Mouse (Mus musculus) CH12.LX (cell line): Measurements from ENCODE around the gene Rexo2. TPM values are rescaled to one million over a fixed set of nuclear protein-coding genes. Genes with fewer than 3 reads are reported as not detected.

Experiments used
- DNase-seq: peaks from one replicate; pipeline ENCODE4 v3.0.0-alpha.2; 2013; ENCODE audit errors: extremely low read depth
- H3K27ac ChIP-seq: 2 replicates; pipeline ENCODE4 v1.5.1; 2012; ENCODE audit warnings: low read depth, mild to moderate bottlenecking, control low read depth, moderate library complexity; ENCODE audit not compliant: insufficient read depth
- H3K27me3 ChIP-seq: replicated peaks from 2 replicates; pipeline ENCODE3; 2012; ENCODE audit warnings: inconsistent platforms
- H3K36me3 ChIP-seq, 2 experiments: replicated peaks in 1 of 2; 2 replicates each; pipeline versions ENCODE3 to v1.6.1; 2012; ENCODE audit warnings: inconsistent platforms in 1 of 2, low read length in 1 of 2, mild to moderate bottlenecking in 1 of 2, mixed read lengths in 1 of 2, moderate library complexity in 1 of 2; ENCODE audit not compliant: control insufficient read depth in 1 of 2, insufficient read depth in 1 of 2
- H3K4me1 ChIP-seq, 2 experiments: 2 replicates each; pipeline ENCODE4 v1.6.1; 2012; ENCODE audit warnings: inconsistent platforms in 1 of 2, moderate library complexity in 1 of 2; ENCODE audit not compliant: insufficient read depth in 2 of 2, control insufficient read depth in 1 of 2
- H3K4me2 ChIP-seq: 2 replicates; pipeline ENCODE4 v1.6.1; 2012; ENCODE audit warnings: low read depth, mild to moderate bottlenecking, control low read depth; ENCODE audit not compliant: poor library complexity, insufficient read depth, severe bottlenecking
- H3K4me3 ChIP-seq, 3 experiments: fragments of 150-350 bp in 1 of 3; sonication (generic) in 1 of 3; replicated peaks in 1 of 3; 2 replicates each; pipeline versions ENCODE3 to v1.5.1; 2011 to 2012; ENCODE audit warnings: low read depth in 2 of 3, low read length in 2 of 3, mild to moderate bottlenecking in 2 of 3, moderate library complexity in 2 of 3, control low read depth in 1 of 3, improper control_type of control experiment in 1 of 3, inconsistent platforms in 1 of 3, mixed read lengths in 1 of 3; ENCODE audit not compliant: poor library complexity in 1 of 3
- H3K79me2 ChIP-seq: replicated peaks from 2 replicates; pipeline ENCODE4 v1.6.1; 2012; ENCODE audit warnings: mild to moderate bottlenecking, moderate library complexity; ENCODE audit not compliant: control insufficient read depth, poor library complexity, insufficient read depth, severe bottlenecking; ENCODE audit errors: extremely low read depth
- H3K9ac ChIP-seq: 2 replicates; pipeline ENCODE4 v1.6.1; 2012; ENCODE audit warnings: low read depth, mild to moderate bottlenecking, control low read depth, moderate library complexity; ENCODE audit not compliant: insufficient read depth
- H3K9me3 ChIP-seq: replicated peaks from 2 replicates; pipeline ENCODE3; 2012; ENCODE audit warnings: low read length, inconsistent platforms, mixed read lengths
- CHD1 ChIP-seq: IDR thresholded peaks from 2 replicates; pipeline ENCODE4 v1.6.1; 2012; ENCODE audit warnings: low read depth, low read length, improper control_type of control experiment, inconsistent platforms
- CTCF ChIP-seq, 2 experiments: IDR thresholded peaks in 1 of 2; conservative IDR thresholded peaks in 1 of 2; 2 replicates each; pipeline ENCODE4 v1.5.1; 2011 to 2012; ENCODE audit warnings: low read depth in 2 of 2, low read length in 2 of 2, improper control_type of control experiment in 1 of 2, inconsistent platforms in 1 of 2, mild to moderate bottlenecking in 1 of 2, moderate library complexity in 1 of 2
- E2F4 ChIP-seq: IDR thresholded peaks from 2 replicates; pipeline ENCODE4 v1.6.1; 2011; ENCODE audit warnings: low read depth, low read length, improper control_type of control experiment; ENCODE audit not compliant: insufficient replicate concordance
- ELF1 ChIP-seq: IDR thresholded peaks from 2 replicates; pipeline ENCODE4 v1.6.1; 2014; ENCODE audit warnings: low read depth, mild to moderate bottlenecking, inconsistent platforms, low read length, improper control_type of control experiment
- EP300 ChIP-seq: IDR thresholded peaks from 2 replicates; pipeline ENCODE4 v1.6.1; 2011; ENCODE audit warnings: low read length, improper control_type of control experiment
- ETS1 ChIP-seq: conservative IDR thresholded peaks from 2 replicates; pipeline ENCODE4 v1.6.1; 2012; ENCODE audit warnings: low read depth, mild to moderate bottlenecking, inconsistent platforms, low read length, improper control_type of control experiment, moderate library complexity
- GABPA ChIP-seq: IDR thresholded peaks from 2 replicates; pipeline ENCODE4 v1.6.1; 2012; ENCODE audit warnings: low read depth, low read length, improper control_type of control experiment, inconsistent platforms; ENCODE audit not compliant: insufficient replicate concordance
- HCFC1 ChIP-seq: IDR thresholded peaks from 2 replicates; pipeline ENCODE4 v1.6.1; 2012; ENCODE audit warnings: low read depth, mild to moderate bottlenecking, inconsistent platforms, low read length, improper control_type of control experiment
- JUND ChIP-seq: conservative IDR thresholded peaks from 2 replicates; pipeline ENCODE4 v1.6.1; 2011; ENCODE audit warnings: low read depth, low read length, improper control_type of control experiment
- KAT2A ChIP-seq: IDR thresholded peaks from 2 replicates; pipeline ENCODE4 v1.6.1; 2012; ENCODE audit warnings: low read length, improper control_type of control experiment, inconsistent platforms; ENCODE audit not compliant: insufficient replicate concordance
- MAX ChIP-seq: IDR thresholded peaks from 2 replicates; pipeline ENCODE4 v1.6.1; 2011; ENCODE audit warnings: low read length, improper control_type of control experiment
- MAZ ChIP-seq: IDR thresholded peaks from 2 replicates; pipeline ENCODE4 v1.6.1; 2012; ENCODE audit warnings: low read depth, mild to moderate bottlenecking, inconsistent platforms, low read length, improper control_type of control experiment, moderate library complexity
- MEF2A ChIP-seq: IDR thresholded peaks from 2 replicates; pipeline ENCODE4 v1.6.1; 2014; ENCODE audit warnings: low read depth, mild to moderate bottlenecking, inconsistent platforms, low read length, improper control_type of control experiment, borderline replicate concordance
- MYC ChIP-seq: IDR thresholded peaks from 2 replicates; pipeline ENCODE4 v1.6.1; 2011; ENCODE audit warnings: low read depth, mild to moderate bottlenecking, improper control_type of control experiment, low read length
- NELFE ChIP-seq: IDR thresholded peaks from 2 replicates; pipeline ENCODE4 v1.6.1; 2011; ENCODE audit warnings: low read depth, low read length, improper control_type of control experiment
- NRF1 ChIP-seq: IDR thresholded peaks from 2 replicates; pipeline ENCODE4 v1.6.1; 2014; ENCODE audit warnings: low read depth, mild to moderate bottlenecking, inconsistent platforms, low read length, improper control_type of control experiment, moderate library complexity
- RAD21 ChIP-seq: IDR thresholded peaks from 2 replicates; pipeline ENCODE4 v1.6.1; 2011; ENCODE audit warnings: low read depth, mild to moderate bottlenecking, low read length, improper control_type of control experiment, moderate library complexity
- SIN3A ChIP-seq: IDR thresholded peaks from 2 replicates; pipeline ENCODE4 v1.6.1; 2012; ENCODE audit warnings: low read length, improper control_type of control experiment, inconsistent platforms
- SMC3 ChIP-seq: IDR thresholded peaks from 2 replicates; pipeline ENCODE4 v1.6.1; 2011; ENCODE audit warnings: low read depth, low read length, improper control_type of control experiment
- TBP ChIP-seq: conservative IDR thresholded peaks from 2 replicates; pipeline ENCODE4 v1.6.1; 2011; ENCODE audit warnings: low read depth, low read length, improper control_type of control experiment
- dilution Hi-C: fragments of 300-500 bp; cut with MboI; formaldehyde crosslinking; loops from 2 replicates; pipeline ENCODE4 v1.14.3; 2020; ENCODE audit warnings: low sequenced_read_pairs; ENCODE audit not compliant: extremely low pct_unique_long_range_greater_than_20kb, extremely low pct_ligation_motif_present
- in situ Hi-C: fragments of 300-500 bp; cut with MboI; formaldehyde crosslinking; loops from 3 replicates; pipeline ENCODE4 v1.14.3; 2019; ENCODE audit warnings: low sequenced_read_pairs, low pct_ligation_motif_present, low pct_unique_long_range_greater_than_20kb, mixed read lengths
- polyA plus RNA-seq: library from polyadenylated mRNA; unstranded; fragments of >175 nt; gene quantifications from 2 replicates; pipeline ENCODE4 v1.2.1, GENCODE M21; 2012; ENCODE audit warnings: low read depth; ENCODE audit not compliant: insufficient read length
- total RNA-seq, 2 experiments: library from RNA; depleted of rRNA; stranded (reverse); fragments of 300-350 nt in 1 of 2; fragments of >200 nt in 1 of 2; gene quantifications; 2 replicates each; pipeline ENCODE4 v1.2.3; 2012 to 2014

The Rexo2 gene
- total and polyA plus RNA-seq, 3 experiments: 108 to 296 (median 120) TPM

GRCm38 (mm10) chr9:48465671-48466070 is 14.8 kb downstream of the Rexo2 start:
- H3K4me3 ChIP-seq: no peak overlapping the region
- H3K27me3 ChIP-seq: no peaks in the 10 kb centered on the region
- no peaks in the 10 kb centered on the region for H3K79me2 ChIP-seq
- in situ Hi-C loops: loop anchor here (10.0 kb wide), 1 partner anchor 129 kb away; no protein-coding TSS in a partner anchor
- TF ChIP-seq MAX (peak; percentile 33; the same call in 1 of the 2 replicates), MAZ (no peak), SMC3 (peak; percentile 41), CTCF (conservative IDR thresholded peaks at IDR 0.05 in 1 of 2, IDR thresholded peaks at IDR 0.05 in 1 of 2; ENCODE audit: low read depth in 2 of 2, low read length in 2 of 2) (peak; percentile 34 to 55; a peak in 3 of 4 replicates), RAD21 (peak; percentile 34), NELFE (no peak)
- H3K4me2 ChIP-seq: no peak overlapping the region
- H3K27ac ChIP-seq: no peak overlapping the region
- H3K9me3 ChIP-seq: peaks cover 11% of the 10 kb centered on the region
- no peaks in the 10 kb centered on the region for H3K4me1 ChIP-seq
- DNase-seq: no peak
- H3K9ac ChIP-seq: no peak overlapping the region
- dilution Hi-C loops: no loop called here
- H3K36me3 ChIP-seq: peaks cover 35 to 65% of the 10 kb centered on the region in 2 experiments

- Histone ChIP-seq H3K4me2 (no peak overlapping the region), H3K36me3 (peaks cover 8 to 33% of the 10 kb centered on the region in 2 experiments), H3K27ac (no peak overlapping the region), H3K27me3 (no peaks in the 10 kb centered on the region), H3K4me1 (no peaks in the 10 kb centered on the region), H3K9ac (no peak overlapping the region), H3K4me3 (no peak overlapping the region), H3K79me2 (no peaks in the 10 kb centered on the region), H3K9me3 (peaks cover 8% of the 10 kb centered on the region)
- no peak for DNase-seq
- TF ChIP-seq ELF1 (no peak), MEF2A (no peak), NRF1 (no peak), TBP (no peak), SIN3A (no peak)
- in situ Hi-C loops: loop anchor here (10.0 kb wide), 1 partner anchor 133 kb away; no protein-coding TSS in a partner anchor
- dilution Hi-C loops: no loop called here
These were observed 18.9 kb downstream of the Rexo2 start for GRCm38 (mm10) chr9:48461545-48461944.

- no peak for DNase-seq
- peaks cover 4% of the 10 kb centered on the region for H3K9me3 ChIP-seq
- H3K27me3 ChIP-seq: no peaks in the 10 kb centered on the region
- no peak overlapping the region for H3K4me3 ChIP-seq
- dilution Hi-C loops: no loop called here
- no peaks in the 10 kb centered on the region for H3K79me2 ChIP-seq
- H3K36me3 ChIP-seq: peaks cover 4 to 24% of the 10 kb centered on the region in 2 experiments
- TF ChIP-seq TBP (no peak), NRF1 (no peak), CHD1 (no peak), MYC (no peak), KAT2A (no peak), RAD21 (no peak), SIN3A (no peak), JUND (no peak), HCFC1 (no peak), SMC3 (no peak), MEF2A (no peak), EP300 (no peak), E2F4 (no peak), GABPA (no peak), ETS1 (no peak)
- H3K9ac ChIP-seq: no peak overlapping the region
- no peak overlapping the region for H3K27ac ChIP-seq
- peaks cover 5 to 6% of the 10 kb centered on the region in 2 experiments for H3K4me1 ChIP-seq
- in situ Hi-C loops: loop anchor here (10.0 kb wide), 1 partner anchor 134 kb away; no protein-coding TSS in a partner anchor
- H3K4me2 ChIP-seq: no peak overlapping the region
These were observed 19.7 kb downstream of the Rexo2 start for GRCm38 (mm10) chr9:48460720-48461119.
